Mouse (Mus musculus): Measurements from ENCODE around the gene Kat8. TPM values are rescaled to one million over a fixed set of nuclear protein-coding genes. Genes with fewer than 3 reads are reported as not detected.
A peak's percentile ranks its signal among the peaks of the same experiment; 100 is the strongest.

Gene Kat8
- total and polyA plus RNA-seq, 2 experiments from 2014 or later: 30.6 to 34.8 TPM

DNA sequence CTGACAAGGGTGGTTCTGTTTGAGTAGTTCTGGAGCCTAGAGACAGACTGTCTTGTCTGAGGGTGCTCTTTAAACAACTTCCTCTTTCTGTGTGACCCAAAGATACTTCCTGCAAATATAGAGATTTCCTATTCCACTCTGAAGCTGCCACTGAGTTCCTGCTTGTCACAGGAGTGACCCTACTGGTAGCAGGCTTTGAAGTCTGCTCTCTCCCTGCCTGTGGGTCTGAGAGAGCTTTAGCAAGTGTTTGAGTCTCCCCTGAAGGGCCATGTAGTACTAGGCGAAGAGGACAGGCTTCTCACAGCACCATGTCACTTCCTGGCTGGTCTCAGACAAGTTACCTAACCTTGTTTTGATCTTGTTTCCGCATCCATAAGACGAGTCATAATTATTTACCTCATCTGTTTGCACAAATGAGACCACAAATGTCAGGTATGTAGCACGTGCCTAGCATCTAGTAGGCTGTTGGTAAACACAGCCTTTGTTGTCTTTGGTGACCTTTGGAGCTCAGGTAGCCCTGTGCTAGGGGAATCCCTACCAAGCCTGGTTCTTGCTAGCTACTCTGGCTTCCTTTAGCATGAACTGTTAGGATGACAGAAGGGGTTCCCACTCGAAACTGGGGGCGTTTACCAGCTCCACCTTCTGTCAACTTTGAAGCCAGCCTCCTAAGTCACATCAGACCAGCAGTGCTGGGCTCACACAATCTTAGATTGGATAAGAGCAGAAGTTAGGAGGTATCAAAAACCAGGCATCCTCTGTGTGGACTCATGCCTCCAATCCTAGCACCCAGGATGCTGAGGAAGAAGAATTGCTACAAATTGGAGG, 10.3 kb downstream of the Kat8 start:
- H3K27me3 ChIP-seq (ENCODE audit: insufficient read depth, low read length): no peaks in the 10 kb centered on the region
- no peaks in the 10 kb centered on the region for H3K9me3 ChIP-seq (ENCODE audit: low read length)
- no peak overlapping the region for H3K27ac ChIP-seq (ENCODE audit: low read depth, low read length)
- H3K9ac ChIP-seq: no peak overlapping the region
- no peak for DNase-seq
- H3K4me2 ChIP-seq (ENCODE audit: low read depth): no peak overlapping the region
- WGBS: 84% methylated on average over 6 of the region's 6 CpGs
- H3K4me1 ChIP-seq (ENCODE audit: insufficient read depth): no peaks in the 10 kb centered on the region
- H3K36me3 ChIP-seq (ENCODE audit: insufficient read depth): peaks cover 49% of the 10 kb centered on the region
- no peak for ATAC-seq
- TF ChIP-seq CTCF (IDR thresholded peaks at IDR 0.05; ENCODE audit: low read depth): no peak
- no peak overlapping the region for H3K4me3 ChIP-seq (ENCODE audit: low read depth, low read length)

DNA sequence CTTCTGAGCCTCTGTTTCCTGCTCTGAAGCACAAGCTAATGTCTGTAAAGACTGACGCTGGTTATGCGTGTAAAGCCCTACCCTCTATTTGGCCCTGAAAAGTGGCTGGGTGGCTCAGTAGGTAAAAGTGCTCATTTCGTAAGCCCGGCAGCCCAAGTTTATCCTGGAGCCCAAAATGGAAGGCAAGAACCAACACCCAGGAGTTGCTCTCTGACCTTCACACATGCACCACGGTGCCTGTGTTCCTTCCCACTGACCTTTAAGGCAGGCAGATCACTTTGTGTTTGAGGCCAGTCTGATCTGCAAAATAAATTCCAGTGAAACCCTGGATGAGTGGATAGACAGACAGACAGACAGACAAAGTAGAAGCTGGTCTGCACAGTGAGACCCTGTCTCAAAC, 11.4 kb downstream of the Kat8 start:
- Histone ChIP-seq H3K4me2 (ENCODE audit: low read depth) (no peak overlapping the region), H3K27ac (ENCODE audit: low read depth, low read length) (no peak overlapping the region), H3K9ac (no peak overlapping the region), H3K36me3 (ENCODE audit: insufficient read depth) (peaks cover 49% of the 10 kb centered on the region), H3K9me3 (ENCODE audit: low read length) (no peaks in the 10 kb centered on the region), H3K4me3 (ENCODE audit: low read depth, low read length) (no peak overlapping the region), H3K27me3 (ENCODE audit: insufficient read depth, low read length) (peaks cover 3% of the 10 kb centered on the region; the same call in 1 of the 2 replicates), H3K4me1 (ENCODE audit: insufficient read depth) (no peaks in the 10 kb centered on the region)
- DNase-seq (no peak), ATAC-seq (no peak)
- 89% methylated on average over 5 of the region's 5 CpGs for WGBS
- TF ChIP-seq CTCF (IDR thresholded peaks at IDR 0.05; ENCODE audit: low read depth): no peak

DNA sequence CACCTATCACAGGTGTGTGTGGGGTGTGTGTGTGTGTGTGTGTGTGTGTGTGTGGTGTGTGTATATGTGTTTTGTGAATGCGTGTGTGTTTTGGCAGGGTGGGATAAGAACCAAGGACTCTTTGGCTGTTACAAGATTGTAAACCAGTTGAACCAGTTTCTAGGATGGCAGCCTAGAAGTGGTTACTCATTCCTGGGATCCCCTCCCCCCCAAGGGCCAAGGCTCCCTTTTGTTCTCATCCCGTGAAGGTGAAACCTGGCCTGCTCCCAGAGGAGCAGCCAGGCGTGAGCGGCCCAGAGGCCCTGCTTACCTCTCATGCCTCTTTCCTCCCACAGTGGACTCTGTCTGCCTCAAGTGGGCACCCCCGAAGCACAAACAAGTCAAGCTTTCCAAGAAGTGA, 12.9 kb downstream of the Kat8 start:
- Histone ChIP-seq H3K36me3 (ENCODE audit: insufficient read depth) (peaks cover 41% of the 10 kb centered on the region), H3K9ac (no peak overlapping the region), H3K27me3 (ENCODE audit: insufficient read depth, low read length) (peaks cover 10% of the 10 kb centered on the region; the same call in 1 of the 2 replicates), H3K4me3 (ENCODE audit: low read depth, low read length) (no peak overlapping the region), H3K27ac (ENCODE audit: low read depth, low read length) (no peak overlapping the region), H3K9me3 (ENCODE audit: low read length) (no peaks in the 10 kb centered on the region), H3K4me1 (ENCODE audit: insufficient read depth) (no peaks in the 10 kb centered on the region), H3K4me2 (ENCODE audit: low read depth) (no peak overlapping the region)
- ATAC-seq: no peak
- 62% methylated on average over 5 of the region's 5 CpGs for WGBS
- no peak for DNase-seq
- TF ChIP-seq CTCF (IDR thresholded peaks at IDR 0.05; ENCODE audit: low read depth): no peak

DNA sequence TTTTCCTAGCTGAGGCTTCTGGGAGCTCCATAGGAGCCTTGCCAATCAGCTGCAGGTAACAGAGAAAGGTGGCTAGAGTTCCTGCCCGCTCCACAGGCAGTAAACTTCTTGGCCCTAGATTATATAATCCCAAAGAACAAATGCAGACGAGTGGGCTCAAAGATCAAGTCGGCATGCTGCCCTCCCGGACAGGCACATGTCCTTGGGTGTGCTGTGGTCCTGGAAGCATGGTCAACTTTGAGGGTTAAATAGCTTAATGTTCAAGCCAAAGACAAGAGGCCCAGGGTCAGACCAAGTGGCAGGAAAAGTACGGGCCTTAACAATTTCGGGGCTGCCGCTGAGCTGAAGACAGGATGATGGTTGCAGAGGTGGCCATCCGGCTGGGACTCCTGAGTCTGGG, 13.8 kb downstream of the Kat8 start:
- 87% methylated on average over 8 of the region's 8 CpGs for WGBS
- Histone ChIP-seq H3K4me1 (ENCODE audit: insufficient read depth) (no peaks in the 10 kb centered on the region), H3K9me3 (ENCODE audit: low read length) (no peaks in the 10 kb centered on the region), H3K27ac (ENCODE audit: low read depth, low read length) (no peak overlapping the region), H3K36me3 (ENCODE audit: insufficient read depth) (peaks cover 36% of the 10 kb centered on the region), H3K4me3 (ENCODE audit: low read depth, low read length) (no peak overlapping the region), H3K9ac (no peak overlapping the region), H3K4me2 (ENCODE audit: low read depth) (no peak overlapping the region), H3K27me3 (ENCODE audit: insufficient read depth, low read length) (peaks cover 10% of the 10 kb centered on the region; the same call in 1 of the 2 replicates)
- DNase-seq (no peak), ATAC-seq (no peak)
- TF ChIP-seq CTCF (IDR thresholded peaks at IDR 0.05; ENCODE audit: low read depth): no peak

DNA sequence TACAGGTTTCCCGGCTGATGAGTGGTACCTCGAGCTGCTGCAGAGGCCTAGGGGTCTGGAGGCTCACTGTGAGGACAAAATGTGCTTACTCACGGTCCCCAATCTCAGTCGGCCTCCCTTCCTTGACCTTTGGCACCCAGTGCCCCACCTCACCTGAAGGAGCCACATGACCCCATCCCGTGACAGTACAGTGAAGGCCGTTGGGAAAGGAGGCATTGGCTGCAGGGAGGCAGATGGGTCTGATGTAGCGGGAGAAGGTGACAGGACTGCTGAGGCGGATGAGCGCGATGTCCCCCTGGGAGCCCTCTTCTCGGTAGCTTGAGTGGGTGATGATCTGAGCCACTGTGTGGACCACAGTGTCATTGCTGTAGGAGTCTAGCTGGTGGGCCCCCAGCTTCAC, 14.5 kb downstream of the Kat8 start:
- Histone ChIP-seq H3K4me2 (ENCODE audit: low read depth) (no peak overlapping the region), H3K4me1 (ENCODE audit: insufficient read depth) (no peaks in the 10 kb centered on the region), H3K9ac (no peak overlapping the region), H3K27me3 (ENCODE audit: insufficient read depth, low read length) (peaks cover 10% of the 10 kb centered on the region; the same call in 1 of the 2 replicates), H3K9me3 (ENCODE audit: low read length) (no peaks in the 10 kb centered on the region), H3K27ac (ENCODE audit: low read depth, low read length) (no peak overlapping the region), H3K36me3 (ENCODE audit: insufficient read depth) (peaks cover 36% of the 10 kb centered on the region), H3K4me3 (ENCODE audit: low read depth, low read length) (no peak overlapping the region)
- no peak for TF ChIP-seq CTCF (IDR thresholded peaks at IDR 0.05; ENCODE audit: low read depth)
- ATAC-seq: no peak
- DNase-seq: no peak
- 92% methylated on average over 11 of the region's 11 CpGs for whole genome bisulfite sequencing

DNA sequence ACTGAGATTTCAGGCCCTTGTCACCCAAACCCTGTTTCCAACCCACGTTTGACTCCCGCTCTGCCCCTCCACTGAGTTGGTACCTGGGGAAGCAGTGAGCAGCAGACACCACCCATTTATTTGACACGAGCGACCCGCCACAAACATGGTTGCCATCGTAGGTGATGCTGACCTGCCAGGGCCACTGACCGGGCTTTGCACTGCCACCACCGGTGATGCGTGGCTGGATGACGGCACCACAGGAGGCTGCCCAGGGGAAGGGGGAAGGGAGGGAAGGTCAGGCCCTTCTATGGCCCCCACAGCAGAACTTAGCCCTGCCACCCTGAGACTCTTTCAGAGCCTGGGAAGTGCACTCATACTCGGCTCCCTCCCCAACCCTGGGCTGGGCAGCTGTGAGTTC, 15.4 kb downstream of the Kat8 start:
- ATAC-seq: no peak
- 85% methylated on average over 11 of the region's 11 CpGs for WGBS

DNA sequence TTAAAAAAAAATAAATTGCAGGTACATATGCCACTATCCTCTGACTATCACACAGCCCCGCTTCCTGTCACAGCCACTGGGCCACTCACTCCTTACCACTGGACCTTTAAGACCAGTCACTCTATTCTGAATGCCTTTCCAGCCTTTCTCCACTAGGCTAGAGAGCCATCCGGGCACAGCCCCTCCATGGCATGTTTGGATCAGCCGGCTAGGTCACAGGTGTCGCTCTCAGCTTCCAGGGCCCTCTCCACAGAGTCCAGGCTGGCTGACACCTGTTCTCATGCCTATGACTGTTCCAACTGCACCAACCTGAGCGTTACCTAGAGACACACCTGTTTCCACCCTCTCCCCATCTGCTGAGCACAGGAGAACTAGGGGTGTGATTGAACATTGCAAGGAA, 16.3 kb downstream of the Kat8 start:
- TF ChIP-seq CTCF (IDR thresholded peaks at IDR 0.05; ENCODE audit: low read depth): no peak
- H3K9ac ChIP-seq: no peak overlapping the region
- peaks cover 10% of the 10 kb centered on the region; the same call in 1 of the 2 replicates for H3K27me3 ChIP-seq (ENCODE audit: insufficient read depth, low read length)
- 52% methylated on average over 5 of the region's 5 CpGs for WGBS
- no peaks in the 10 kb centered on the region for H3K4me1 ChIP-seq (ENCODE audit: insufficient read depth)
- H3K36me3 ChIP-seq (ENCODE audit: insufficient read depth): peaks cover 30% of the 10 kb centered on the region
- no peak overlapping the region for H3K4me3 ChIP-seq (ENCODE audit: low read depth, low read length)
- H3K9me3 ChIP-seq (ENCODE audit: low read length): no peaks in the 10 kb centered on the region
- ATAC-seq (no peak), DNase-seq (peak; percentile 6)
- no peak overlapping the region for H3K27ac ChIP-seq (ENCODE audit: low read depth, low read length)
- no peak overlapping the region for H3K4me2 ChIP-seq (ENCODE audit: low read depth)

More for the DNA sequence above, 15.4 kb downstream of the Kat8 start:
- no peaks in the 10 kb centered on the region for H3K4me1 ChIP-seq (ENCODE audit: insufficient read depth)
- H3K27me3 ChIP-seq (ENCODE audit: insufficient read depth, low read length): peaks cover 10% of the 10 kb centered on the region; the same call in 1 of the 2 replicates
- no peak overlapping the region for H3K4me3 ChIP-seq (ENCODE audit: low read depth, low read length)
- no peak for TF ChIP-seq CTCF (IDR thresholded peaks at IDR 0.05; ENCODE audit: low read depth)
- H3K36me3 ChIP-seq (ENCODE audit: insufficient read depth): peaks cover 36% of the 10 kb centered on the region
- no peaks in the 10 kb centered on the region for H3K9me3 ChIP-seq (ENCODE audit: low read length)
- H3K27ac ChIP-seq (ENCODE audit: low read depth, low read length): no peak overlapping the region
- no peak overlapping the region for H3K4me2 ChIP-seq (ENCODE audit: low read depth)
- H3K9ac ChIP-seq: no peak overlapping the region
- no peak for DNase-seq

All from forebrain, postnatal 0 days (tissue).